Mouse (Mus musculus) limb, embryonic 11.5 days (tissue): ENCODE measurements around the gene Ogfod2. TPM values are rescaled to one million over a fixed set of nuclear protein-coding genes. Genes with fewer than 3 reads are reported as not detected.

ENCODE experiments used
- ATAC-seq: fragments of 200-750 bp; cut with Nextera tagmentation; 2 replicates; pipeline ENCODE4 v1.8.0; 2017; ENCODE audit warnings: low read depth; ENCODE audit not compliant: insufficient number of reproducible peaks, low FRiP score, low TSS enrichment
- DNase-seq: peaks from one replicate; pipeline ENCODE4 v3.0.0-alpha.2; 2015; ENCODE audit warnings: low spot score
- H3K27ac ChIP-seq: fragments of 300-500 bp; sonication (generic); replicated peaks from 2 replicates; pipeline ENCODE4 v1.5.1; 2014; ENCODE audit warnings: low read depth, mild to moderate bottlenecking, low read length
- H3K27me3 ChIP-seq: fragments of 300-500 bp; sonication (generic); 2 replicates; pipeline ENCODE4 v1.6.1; 2014; ENCODE audit warnings: mild to moderate bottlenecking, low read length, mixed read lengths; ENCODE audit not compliant: control insufficient read depth, insufficient read depth
- H3K36me3 ChIP-seq: fragments of 300-500 bp; sonication (generic); 2 replicates; pipeline ENCODE4 v1.6.1; 2014; ENCODE audit warnings: mild to moderate bottlenecking, low read length, moderate library complexity, mixed read lengths; ENCODE audit not compliant: control insufficient read depth, insufficient read depth
- H3K4me1 ChIP-seq: fragments of 300-500 bp; sonication (generic); 2 replicates; pipeline ENCODE4 v1.6.1; 2014; ENCODE audit warnings: low read length, mixed read lengths; ENCODE audit not compliant: control insufficient read depth, insufficient read depth
- H3K4me2 ChIP-seq: fragments of 300-500 bp; sonication (generic); 2 replicates; pipeline ENCODE4 v1.6.1; 2014; ENCODE audit warnings: low read depth, mild to moderate bottlenecking, moderate library complexity; ENCODE audit not compliant: severe bottlenecking
- H3K4me3 ChIP-seq: fragments of 300-500 bp; sonication (generic); 2 replicates; pipeline ENCODE4 v1.5.1; 2014; ENCODE audit warnings: low read depth, low read length
- H3K9ac ChIP-seq: fragments of 300-500 bp; sonication (generic); 2 replicates; pipeline ENCODE4 v1.6.1; 2014; ENCODE audit warnings: mild to moderate bottlenecking, low read length
- H3K9me3 ChIP-seq: fragments of 300-500 bp; sonication (generic); 2 replicates; pipeline ENCODE4 v1.6.1; 2016; ENCODE audit warnings: low read length; ENCODE audit not compliant: control insufficient read depth
- WGBS: fragments of 180-500 bp; shearing (Covaris S2); extraction: QIAGEN DNeasy Blood & Tissue Kit; methylation state at CpG from one replicate; pipeline ENCODE4 v1.1.7; 2014; 5-methylcytosine and 5-hydroxymethylcytosine counted together
- polyA plus RNA-seq: library from polyadenylated mRNA; unstranded; fragments of >200 nt; fragmentation: Nextera tagmentation; extraction: Ambion mirVana; gene quantifications from 2 replicates; pipeline ENCODE4 v1.2.1, GENCODE M21; 2014

The Ogfod2 gene
- polyA plus RNA-seq, 1 experiment from 2014 or later: 11.5 TPM

DNA sequence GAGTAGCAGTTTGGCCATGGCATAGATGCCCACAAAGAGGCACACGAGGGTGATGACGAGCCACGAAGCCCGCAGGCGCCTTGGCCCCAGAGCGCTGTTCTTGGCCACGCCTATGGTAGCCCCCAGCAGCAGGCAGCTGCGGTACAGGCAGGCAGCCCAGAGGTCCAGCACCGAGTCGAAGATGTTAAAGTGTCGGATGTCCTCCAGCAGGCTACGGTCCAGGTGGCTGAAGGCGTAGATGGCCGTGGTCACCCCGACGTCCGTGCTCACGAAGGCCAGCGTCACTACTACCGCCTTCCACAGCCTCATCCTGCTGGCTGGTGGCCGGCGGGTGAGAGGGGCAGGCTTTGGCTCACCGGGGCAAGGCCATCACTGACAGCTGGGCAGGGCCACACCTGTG, 22.2 kb upstream of the Ogfod2 start:
- no peaks in the 10 kb centered on the region for H3K9me3 ChIP-seq
- H3K9ac ChIP-seq: no peak overlapping the region
- DNase-seq (no peak), ATAC-seq (no peak)
- no peaks in the 10 kb centered on the region for H3K36me3 ChIP-seq
- 78% methylated on average over 23 of the region's 23 CpGs for WGBS
- no peak overlapping the region for H3K4me3 ChIP-seq
- peaks cover 3% of the 10 kb centered on the region; the same call in 1 of the 2 replicates for H3K27me3 ChIP-seq
- no peak overlapping the region for H3K27ac ChIP-seq
- H3K4me1 ChIP-seq: no peaks in the 10 kb centered on the region
- no peak overlapping the region for H3K4me2 ChIP-seq

DNA sequence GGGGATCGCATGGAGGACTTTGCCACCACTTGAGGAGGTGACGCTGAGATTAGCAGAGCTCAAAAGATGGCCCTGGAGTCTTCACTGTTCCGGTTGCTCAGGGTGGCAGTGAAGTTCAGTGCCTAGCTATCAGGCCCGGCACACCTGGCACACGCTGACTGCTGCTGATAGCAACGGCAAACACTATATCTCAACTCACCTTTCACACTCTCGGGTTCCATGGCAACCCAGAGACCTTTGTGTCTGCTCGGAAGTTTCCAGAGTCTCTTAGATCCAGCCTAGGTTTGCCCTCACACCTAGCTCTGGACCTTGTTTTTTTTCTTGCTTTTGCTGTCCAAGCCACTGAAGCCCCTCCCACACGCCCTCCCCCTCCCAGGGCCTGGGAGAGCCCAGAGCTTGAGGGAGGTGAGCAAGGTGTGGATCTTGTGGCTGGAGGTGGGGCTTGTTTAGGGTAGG, 20.1 kb upstream of the Ogfod2 start:
- no peaks in the 10 kb centered on the region for H3K36me3 ChIP-seq
- no peak overlapping the region for H3K27ac ChIP-seq
- WGBS: 63% methylated on average over 9 of the region's 9 CpGs
- no peak overlapping the region for H3K4me2 ChIP-seq
- no peak overlapping the region for H3K9ac ChIP-seq
- H3K27me3 ChIP-seq: peaks cover 10% of the 10 kb centered on the region; the same call in 1 of the 2 replicates
- no peak overlapping the region for H3K4me3 ChIP-seq
- DNase-seq (no peak), ATAC-seq (no peak)
- H3K4me1 ChIP-seq: no peaks in the 10 kb centered on the region
- no peaks in the 10 kb centered on the region for H3K9me3 ChIP-seq

DNA sequence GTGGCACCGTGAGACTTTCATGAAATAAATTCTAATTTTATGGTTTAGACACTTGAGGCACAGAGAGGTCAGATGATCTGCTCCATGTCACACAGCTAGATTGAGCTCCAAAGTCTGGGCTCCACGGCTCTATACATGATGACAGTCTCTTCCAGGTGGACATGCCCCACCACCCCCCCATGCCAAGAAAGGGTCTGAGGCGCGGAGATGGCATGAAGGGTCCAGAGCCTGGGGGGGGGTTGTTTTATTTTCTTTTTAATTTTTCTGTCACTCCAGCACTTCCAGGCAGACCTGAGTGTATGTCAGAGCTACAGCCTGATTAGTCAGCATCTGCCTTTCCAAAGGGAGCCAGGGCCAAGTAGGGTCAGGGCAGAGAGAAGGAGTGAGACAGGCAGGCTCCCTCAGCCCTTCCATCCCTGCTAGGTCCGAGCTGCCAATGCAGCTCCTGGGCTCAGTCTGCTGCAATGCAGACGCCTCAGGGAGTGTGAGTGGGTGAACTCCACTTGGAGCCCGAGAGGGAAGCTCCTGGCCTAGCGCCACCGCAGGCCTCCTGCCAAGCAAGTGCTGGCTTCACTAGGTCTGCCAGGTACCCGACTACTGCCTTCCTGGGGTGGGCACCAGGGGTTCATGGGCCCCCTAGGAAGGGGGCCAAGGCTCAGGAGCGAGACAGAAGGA, 18.8 kb upstream of the Ogfod2 start:
- 79% methylated on average over 11 of the region's 11 CpGs for WGBS
- Histone ChIP-seq H3K4me1 (no peaks in the 10 kb centered on the region), H3K9me3 (no peaks in the 10 kb centered on the region), H3K36me3 (no peaks in the 10 kb centered on the region), H3K4me3 (no peak overlapping the region), H3K4me2 (no peak overlapping the region), H3K9ac (no peak overlapping the region), H3K27ac (no peak overlapping the region), H3K27me3 (peaks cover 10% of the 10 kb centered on the region; the same call in 1 of the 2 replicates)
- DNase-seq: no peak
- no peak for ATAC-seq

DNA sequence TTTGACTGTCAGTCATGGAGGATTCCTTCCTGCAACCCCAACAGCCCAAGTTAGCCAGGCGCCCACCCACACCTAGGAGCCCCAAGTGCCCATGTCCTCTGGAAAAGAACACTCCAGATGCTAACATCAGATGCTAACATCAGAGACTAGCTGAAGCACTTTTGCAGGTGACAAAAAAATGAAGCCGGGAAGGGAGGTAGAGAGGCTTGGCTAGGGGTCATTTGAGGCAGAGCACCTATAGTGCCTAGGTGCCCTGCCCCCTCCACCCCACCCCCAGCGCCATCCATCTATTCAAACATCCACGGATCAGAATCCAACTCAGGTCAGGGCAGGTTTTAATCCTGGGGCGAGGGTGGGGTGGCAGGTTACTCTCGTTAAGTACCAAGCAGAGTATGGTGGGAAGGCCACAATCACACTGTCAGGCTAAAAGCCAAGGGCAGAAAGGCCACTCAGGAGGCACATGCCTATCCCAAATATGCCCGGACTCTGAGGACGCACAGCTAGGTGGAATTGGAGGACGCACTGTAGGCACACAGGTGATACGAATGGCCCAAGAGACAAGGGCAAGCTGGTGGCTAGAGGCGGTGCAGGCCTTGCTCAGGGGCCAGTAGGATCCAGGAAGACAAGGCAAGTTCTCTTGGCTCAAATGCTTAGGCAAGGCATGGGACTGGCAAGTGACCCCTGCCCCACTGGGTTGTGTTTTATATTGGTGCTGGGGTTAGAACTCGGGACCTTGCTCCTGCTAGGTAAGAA, 18.1 kb upstream of the Ogfod2 start:
- peaks cover 10% of the 10 kb centered on the region; the same call in 1 of the 2 replicates for H3K27me3 ChIP-seq
- H3K27ac ChIP-seq: no peak overlapping the region
- ATAC-seq: no peak
- 82% methylated on average over 12 of the region's 12 CpGs for WGBS
- no peaks in the 10 kb centered on the region for H3K36me3 ChIP-seq
- no peak overlapping the region for H3K4me2 ChIP-seq
- H3K4me3 ChIP-seq: no peak overlapping the region
- no peak overlapping the region for H3K9ac ChIP-seq
- H3K9me3 ChIP-seq: no peaks in the 10 kb centered on the region; the same call in 1 of the 2 replicates
- no peaks in the 10 kb centered on the region for H3K4me1 ChIP-seq
- DNase-seq: no peak

DNA sequence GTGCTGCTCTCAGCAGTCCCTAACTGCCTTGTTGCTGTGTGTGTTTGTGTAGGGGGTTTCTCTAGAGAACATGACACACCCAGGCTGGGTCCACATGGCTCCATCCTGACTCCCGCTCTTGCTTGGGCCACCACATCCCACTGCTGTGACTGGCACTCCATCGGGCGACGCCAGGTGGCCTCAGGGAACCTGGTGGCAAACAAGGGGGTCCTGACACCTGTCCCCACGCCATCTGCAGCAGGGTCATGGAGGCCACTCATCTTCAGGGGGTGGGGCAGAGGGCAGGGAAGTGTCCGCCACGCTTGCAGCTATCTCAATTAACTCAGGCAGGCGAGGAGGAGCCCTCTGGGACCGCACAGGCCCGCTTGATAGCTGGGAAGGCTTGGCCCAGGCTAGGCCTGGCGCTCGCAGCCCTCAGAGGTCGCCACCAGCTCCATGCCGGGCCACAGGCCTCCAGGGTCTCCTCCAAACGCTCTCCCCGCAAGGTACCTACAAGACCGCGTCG, 17.0 kb upstream of the Ogfod2 start:
- peak; percentile 37; the same call in 1 of the 2 replicates for ATAC-seq
- Histone ChIP-seq H3K9ac (no peak overlapping the region), H3K27me3 (peaks cover 10% of the 10 kb centered on the region; the same call in 1 of the 2 replicates)

DNA sequence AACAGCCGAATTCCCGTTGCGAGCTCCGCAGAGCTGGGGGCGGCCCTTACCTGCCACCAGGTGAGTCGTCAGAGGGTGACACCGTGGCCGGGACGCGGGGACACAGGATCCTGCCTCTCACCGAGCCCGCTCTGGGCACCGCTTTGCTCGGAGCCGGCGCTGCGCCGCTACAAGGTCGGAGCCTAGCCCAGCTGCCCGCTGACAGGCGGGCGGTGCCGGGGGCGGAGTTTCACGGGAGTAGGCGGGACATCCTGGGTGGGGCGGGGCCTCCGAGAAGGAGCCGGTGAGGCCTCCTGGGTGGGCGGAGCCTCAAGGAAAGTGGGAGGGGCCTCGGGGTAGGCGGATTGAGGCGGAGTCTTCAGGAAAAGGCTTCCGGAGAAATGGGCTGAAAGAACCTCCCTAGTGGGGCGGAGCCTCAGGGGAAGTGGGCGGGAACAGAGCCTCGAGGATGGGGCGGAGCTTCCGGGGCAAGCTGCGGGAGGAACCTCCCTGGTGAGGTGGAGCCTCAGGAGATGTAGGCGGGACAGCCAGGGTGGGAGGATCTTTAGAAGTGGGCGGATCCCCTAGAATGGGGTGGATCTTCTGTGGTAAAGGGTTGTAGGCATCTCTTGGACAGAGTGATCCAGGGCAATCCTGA, 16.4 kb upstream of the Ogfod2 start, which contains the start of gene Abcb9:
TSS of gene Abcb9 (minus strand) at position 203 of the 637 bp plus-strand sequence.
- Histone ChIP-seq H3K27me3 (peaks cover 10% of the 10 kb centered on the region; the same call in 1 of the 2 replicates), H3K4me1 (no peaks in the 10 kb centered on the region), H3K27ac (no peak within 1 kb of the TSS), H3K36me3 (no peaks in the 10 kb centered on the region), H3K9me3 (peaks cover 3% of the 10 kb centered on the region; the same call in 1 of the 2 replicates), H3K4me2 (peak within 1 kb of the TSS; percentile 71), H3K9ac (no peak within 1 kb of the TSS), H3K4me3 (peak within 1 kb of the TSS; percentile 35)
- 0 out of 2 replicates have a peak, but pooled peaks have one; percentile 54 for ATAC-seq
- 1% methylated on average over 41 of the region's 42 CpGs for WGBS
- peak; percentile 85 for DNase-seq

More for the DNA sequence above, 17.0 kb upstream of the Ogfod2 start:
- 11% methylated on average over 19 of the region's 19 CpGs for WGBS
- Histone ChIP-seq H3K9me3 (peaks cover 3% of the 10 kb centered on the region; the same call in 1 of the 2 replicates), H3K4me1 (no peaks in the 10 kb centered on the region), H3K36me3 (no peaks in the 10 kb centered on the region), H3K4me2 (peak overlapping the region; percentile 71), H3K4me3 (peak overlapping the region; percentile 35), H3K27ac (no peak overlapping the region)
- no peak for DNase-seq

DNA sequence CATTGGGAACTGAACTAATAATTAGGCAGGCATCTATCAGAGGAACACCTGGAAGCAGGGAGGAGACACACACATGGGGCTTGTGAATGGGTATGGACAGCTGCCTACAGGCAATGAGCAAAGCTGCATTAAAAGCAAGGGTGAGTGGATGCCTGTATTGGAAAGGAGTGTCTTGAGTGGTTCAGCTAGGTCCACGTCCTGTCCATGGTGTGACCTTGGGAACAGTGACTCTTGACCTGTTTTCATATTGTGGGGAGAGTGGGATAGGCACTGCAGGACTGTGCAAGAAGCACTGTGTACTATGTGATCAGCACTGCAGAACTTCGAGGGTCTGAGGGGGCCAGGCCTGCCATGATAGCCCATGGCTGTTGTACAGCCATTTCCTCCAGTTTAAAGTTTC, 13.2 kb upstream of the Ogfod2 start:
- no peak overlapping the region for H3K27ac ChIP-seq
- WGBS: 77% methylated on average over 2 of the region's 2 CpGs
- no peak overlapping the region for H3K4me2 ChIP-seq
- peaks cover 10% of the 10 kb centered on the region; the same call in 1 of the 2 replicates for H3K27me3 ChIP-seq
- H3K9ac ChIP-seq: no peak overlapping the region
- no peaks in the 10 kb centered on the region for H3K36me3 ChIP-seq
- H3K9me3 ChIP-seq: peaks cover 3% of the 10 kb centered on the region; the same call in 1 of the 2 replicates
- DNase-seq (no peak), ATAC-seq (no peak)
- H3K4me3 ChIP-seq: no peak overlapping the region
- no peaks in the 10 kb centered on the region for H3K4me1 ChIP-seq
